Mouse (Mus musculus): ENCODE results near the gene Smad3. TPM values are rescaled to one million over a fixed set of nuclear protein-coding genes. Genes with fewer than 3 reads are reported as not detected.

The Smad3 gene
- total and polyA plus RNA-seq, 3 experiments: 0.81 to 1.5 (median 1.2) TPM

GRCm38 (mm10) chr9:63633334-63633733 is 124.5 kb downstream of the Smad3 start:
- no peaks in the 10 kb centered on the region for H3K4me1 ChIP-seq (ENCODE audit: control insufficient read depth in 1 of 2, insufficient read depth in 2 of 2)
- H3K36me3 ChIP-seq (replicated peaks in 1 of 2; ENCODE audit: control insufficient read depth in 1 of 2, insufficient read depth in 1 of 2, low read length in 1 of 2): peaks cover 44 to 92% of the 10 kb centered on the region in 2 experiments
- H3K27ac ChIP-seq (ENCODE audit: insufficient read depth, low read depth): no peak overlapping the region
- H3K4me2 ChIP-seq (ENCODE audit: insufficient read depth, low read depth, poor library complexity, severe bottlenecking): no peak overlapping the region
- in situ Hi-C loops (cut with MboI; ENCODE audit: low pct_ligation_motif_present, low pct_unique_long_range_greater_than_20kb, low sequenced_read_pairs): no loop called here
- no peak for TF ChIP-seq POLR2A (IDR thresholded peaks at IDR 0.05; ENCODE audit: low read depth, low read length)
- no peak for TF ChIP-seq CHD2 (IDR thresholded peaks at IDR 0.05; ENCODE audit: low read length)
- no peak for TF ChIP-seq SIN3A (IDR thresholded peaks at IDR 0.05; ENCODE audit: low read length)
- TF ChIP-seq TCF12 (IDR thresholded peaks at IDR 0.05; ENCODE audit: low read depth, low read length): no peak
- TF ChIP-seq JUND (conservative IDR thresholded peaks at IDR 0.05; ENCODE audit: low read depth, low read length): no peak
- H3K27me3 ChIP-seq (replicated peaks): no peaks in the 10 kb centered on the region
- no peaks in the 10 kb centered on the region for H3K9me3 ChIP-seq (replicated peaks; ENCODE audit: low read length)
- no peak for DNase-seq (ENCODE audit: extremely low read depth)
- no peak overlapping the region for H3K4me3 ChIP-seq (replicated peaks in 1 of 3; ENCODE audit: low read depth in 2 of 3, low read length in 2 of 3, poor library complexity in 1 of 3)
- no peaks in the 10 kb centered on the region for H3K79me2 ChIP-seq (replicated peaks; ENCODE audit: control insufficient read depth, extremely low read depth, insufficient read depth, poor library complexity, severe bottlenecking)
- H3K9ac ChIP-seq (ENCODE audit: insufficient read depth, low read depth): no peak overlapping the region
- dilution Hi-C loops (cut with MboI; ENCODE audit: extremely low pct_ligation_motif_present, extremely low pct_unique_long_range_greater_than_20kb, low sequenced_read_pairs): no loop called here

DNA sequence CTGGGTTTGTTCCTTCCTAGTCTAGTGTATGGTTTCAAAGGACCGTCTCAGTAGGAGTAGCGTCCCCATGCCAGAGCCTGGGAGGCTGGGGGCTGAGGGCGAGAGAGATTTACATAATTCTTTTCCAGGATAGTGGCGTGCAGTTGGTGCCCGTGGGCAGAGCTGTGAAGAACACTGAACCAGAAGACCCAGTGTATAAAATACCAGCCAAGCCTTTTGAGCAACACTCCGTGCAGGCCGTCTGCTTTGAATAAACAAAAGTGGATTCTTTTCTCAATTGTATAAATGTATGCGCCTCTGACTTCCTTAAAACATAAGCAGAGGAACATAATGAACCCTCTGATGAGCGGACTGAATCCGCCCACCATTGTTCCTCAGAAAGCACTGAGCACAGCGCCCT is 124.9 kb downstream of the Smad3 start:
- no peak for DNase-seq (ENCODE audit: extremely low read depth)
- Histone ChIP-seq H3K4me3 (replicated peaks in 1 of 3; ENCODE audit: low read depth in 2 of 3, low read length in 2 of 3, poor library complexity in 1 of 3) (no peak overlapping the region), H3K4me1 (ENCODE audit: control insufficient read depth in 1 of 2, insufficient read depth in 2 of 2) (0 out of 4 replicates have a peak, but pooled peaks cover 0 to 3% of the 10 kb centered on the region in 2 experiments), H3K4me2 (ENCODE audit: insufficient read depth, low read depth, poor library complexity, severe bottlenecking) (no peak overlapping the region), H3K27me3 (replicated peaks) (no peaks in the 10 kb centered on the region), H3K27ac (ENCODE audit: insufficient read depth, low read depth) (no peak overlapping the region), H3K36me3 (replicated peaks in 1 of 2; ENCODE audit: control insufficient read depth in 1 of 2, insufficient read depth in 1 of 2, low read length in 1 of 2) (peaks cover 42 to 92% of the 10 kb centered on the region in 2 experiments), H3K9ac (ENCODE audit: insufficient read depth, low read depth) (no peak overlapping the region), H3K9me3 (replicated peaks; ENCODE audit: low read length) (no peaks in the 10 kb centered on the region), H3K79me2 (replicated peaks; ENCODE audit: control insufficient read depth, extremely low read depth, insufficient read depth, poor library complexity, severe bottlenecking) (no peaks in the 10 kb centered on the region)
- TF ChIP-seq CHD2 (IDR thresholded peaks at IDR 0.05; ENCODE audit: low read length): no peak
- no peak for TF ChIP-seq CHD1 (IDR thresholded peaks at IDR 0.05; ENCODE audit: low read depth, low read length)
- TF ChIP-seq TCF12 (IDR thresholded peaks at IDR 0.05; ENCODE audit: low read depth, low read length): no peak
- TF ChIP-seq CTCF (conservative IDR thresholded peaks at IDR 0.05 in 1 of 2, IDR thresholded peaks at IDR 0.05 in 1 of 2; ENCODE audit: low read depth in 2 of 2, low read length in 2 of 2): no peak
- no peak for TF ChIP-seq MYC (IDR thresholded peaks at IDR 0.05; ENCODE audit: low read depth, low read length)
- TF ChIP-seq HCFC1 (IDR thresholded peaks at IDR 0.05; ENCODE audit: low read depth, low read length): no peak
- no peak for TF ChIP-seq UBTF (IDR thresholded peaks at IDR 0.05; ENCODE audit: low read depth, low read length)
- no peak for TF ChIP-seq SIN3A (IDR thresholded peaks at IDR 0.05; ENCODE audit: low read length)
- no peak for TF ChIP-seq POLR2A (IDR thresholded peaks at IDR 0.05; ENCODE audit: low read depth, low read length)
- no peak for TF ChIP-seq NRF1 (IDR thresholded peaks at IDR 0.05; ENCODE audit: low read depth, low read length)
- TF ChIP-seq ZNF384 (IDR thresholded peaks at IDR 0.05; ENCODE audit: low read depth, low read length): no peak
- no peak for TF ChIP-seq ETS1 (conservative IDR thresholded peaks at IDR 0.05; ENCODE audit: low read depth, low read length)
- TF ChIP-seq ZC3H11A (IDR thresholded peaks at IDR 0.05; ENCODE audit: low read depth, low read length): no peak
- in situ Hi-C loops (cut with MboI; ENCODE audit: low pct_ligation_motif_present, low pct_unique_long_range_greater_than_20kb, low sequenced_read_pairs): no loop called here
- dilution Hi-C loops (cut with MboI; ENCODE audit: extremely low pct_ligation_motif_present, extremely low pct_unique_long_range_greater_than_20kb, low sequenced_read_pairs): no loop called here

DNA sequence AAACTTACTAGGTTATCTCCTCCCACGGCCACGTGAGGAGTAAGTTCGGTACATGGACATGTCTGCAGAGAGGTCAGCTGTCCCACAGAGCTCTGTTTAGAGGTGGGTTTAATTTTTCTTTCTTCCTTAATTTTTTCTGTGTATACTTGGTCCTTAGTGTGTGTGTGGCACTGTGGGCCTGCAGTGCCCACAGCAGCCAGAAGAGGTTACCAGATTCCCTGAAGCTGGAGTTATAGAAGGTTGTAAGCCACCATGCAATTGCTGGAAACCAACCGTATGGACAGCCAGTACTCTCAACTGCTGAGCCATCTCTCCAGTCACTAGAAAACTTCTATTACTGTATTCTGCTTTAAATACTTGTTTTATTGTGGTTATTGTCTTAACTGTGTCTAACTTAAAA is 125.7 kb downstream of the Smad3 start:
- H3K36me3 ChIP-seq (replicated peaks in 1 of 2; ENCODE audit: control insufficient read depth in 1 of 2, insufficient read depth in 1 of 2, low read length in 1 of 2): peaks cover 37 to 92% of the 10 kb centered on the region in 2 experiments
- no peak overlapping the region for H3K4me2 ChIP-seq (ENCODE audit: insufficient read depth, low read depth, poor library complexity, severe bottlenecking)
- no peaks in the 10 kb centered on the region for H3K79me2 ChIP-seq (replicated peaks; ENCODE audit: control insufficient read depth, extremely low read depth, insufficient read depth, poor library complexity, severe bottlenecking)
- no peak for DNase-seq (ENCODE audit: extremely low read depth)
- H3K9me3 ChIP-seq (replicated peaks; ENCODE audit: low read length): no peaks in the 10 kb centered on the region
- dilution Hi-C loops (cut with MboI; ENCODE audit: extremely low pct_ligation_motif_present, extremely low pct_unique_long_range_greater_than_20kb, low sequenced_read_pairs) (no loop called here), in situ Hi-C loops (cut with MboI; ENCODE audit: low pct_ligation_motif_present, low pct_unique_long_range_greater_than_20kb, low sequenced_read_pairs) (no loop called here)
- H3K9ac ChIP-seq (ENCODE audit: insufficient read depth, low read depth): no peak overlapping the region
- H3K4me1 ChIP-seq (ENCODE audit: control insufficient read depth in 1 of 2, insufficient read depth in 2 of 2): 0 out of 4 replicates have a peak, but pooled peaks cover 0 to 3% of the 10 kb centered on the region in 2 experiments
- no peak overlapping the region for H3K4me3 ChIP-seq (replicated peaks in 1 of 3; ENCODE audit: low read depth in 2 of 3, low read length in 2 of 3, poor library complexity in 1 of 3)
- 0 out of 4 replicates have a peak, but pooled peaks of 1 of the 2 experiments have one; percentile 5 for TF ChIP-seq CTCF (conservative IDR thresholded peaks at IDR 0.05 in 1 of 2, IDR thresholded peaks at IDR 0.05 in 1 of 2; ENCODE audit: low read depth in 2 of 2, low read length in 2 of 2)
- no peak for TF ChIP-seq UBTF (IDR thresholded peaks at IDR 0.05; ENCODE audit: low read depth, low read length)
- H3K27ac ChIP-seq (ENCODE audit: insufficient read depth, low read depth): no peak overlapping the region
- H3K27me3 ChIP-seq (replicated peaks): no peaks in the 10 kb centered on the region

All from CH12.LX (cell line).